Mouse (Mus musculus) brain, adult 10 weeks (tissue): ENCODE data around the gene Epha2. TPM values are rescaled to one million over a fixed set of nuclear protein-coding genes. Genes with fewer than 3 reads are reported as not detected.

Source experiments
- polyA plus RNA-seq: library from polyadenylated mRNA; stranded (reverse); fragments of 350-450 nt; fragmentation: Illumina TruSeq; extraction: RNeasy Lipid Tissue Mini Kit (QIAGEN cat#74804); gene quantifications from one replicate; pipeline ENCODE4 v1.2.3, GENCODE M21; 2015; ENCODE audit warnings: low read depth, low replicate concordance

The Epha2 gene
- 0.76 TPM for polyA plus RNA-seq

GRCm38 (mm10) chr4:141301116-141301553, at the start of gene Epha2:
TSS of gene Epha2 (plus strand) at chr4:141301240.

DNA sequence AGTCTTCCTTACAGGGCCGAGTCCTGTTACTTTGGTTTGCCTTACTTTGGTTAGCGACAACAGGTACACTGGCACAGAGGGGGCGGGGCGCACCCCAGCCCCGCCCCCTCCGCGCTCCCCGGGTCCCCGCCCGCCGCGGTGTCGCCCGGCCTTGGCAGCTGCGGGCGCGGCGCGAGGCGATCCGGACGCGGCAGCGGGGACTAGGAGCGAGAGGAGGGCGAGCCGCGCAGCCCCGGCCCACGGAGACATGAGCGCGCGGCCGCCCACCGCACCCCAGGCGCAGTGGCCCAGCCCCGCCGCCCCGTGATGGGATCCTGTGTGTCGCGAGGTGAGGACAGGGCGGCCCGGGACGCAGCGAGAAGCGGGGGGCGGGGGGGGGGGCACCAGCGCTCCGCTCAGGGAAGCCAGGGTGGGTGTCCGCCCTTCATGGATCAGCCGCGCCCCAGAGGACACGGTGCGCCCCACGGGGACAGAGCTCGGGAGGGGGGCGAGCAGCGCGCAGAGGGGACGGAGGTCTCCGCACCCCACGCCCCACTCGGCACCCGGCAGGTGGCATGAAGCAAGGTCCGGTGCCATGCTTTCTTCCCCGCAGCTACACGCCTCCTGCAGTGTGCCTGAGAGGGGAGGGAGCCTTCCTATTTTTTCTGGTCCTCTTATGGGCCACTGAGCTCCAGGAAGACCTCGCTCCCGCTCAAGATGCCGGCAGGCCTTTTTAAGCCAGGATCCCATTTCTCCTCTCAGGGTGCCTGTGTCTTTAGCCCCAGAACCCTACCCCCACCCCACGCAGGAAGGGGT, 67.2 kb downstream of the Epha2 start, which contains the start of gene Fam131c:
Fam131c (plus strand) TSS at position 224 of the 795 bp plus-strand sequence.

Other genes with a start within 250 kb of the Epha2 start
- 37.2 TPM for gene Crocc, start 240.7 kb upstream of the Epha2 start, polyA plus RNA-seq
- gene Necap2, start 222.9 kb upstream of the Epha2 start, polyA plus RNA-seq, result 40.7 TPM
- gene Spata21, start 212.9 kb upstream of the Epha2 start, polyA plus RNA-seq, result 0.40 TPM
- 29.3 TPM for gene Szrd1, start 161.5 kb upstream of the Epha2 start, polyA plus RNA-seq
- gene Fbxo42, start 153.3 kb upstream of the Epha2 start, polyA plus RNA-seq, result 14.1 TPM
- 2.4 TPM for gene Rsg1, start 87.3 kb upstream of the Epha2 start, polyA plus RNA-seq
- 19.4 TPM for gene Arhgef19, start 61.7 kb upstream of the Epha2 start, polyA plus RNA-seq
- 3.5 TPM for gene Fam131c, start 67.0 kb downstream of the Epha2 start, polyA plus RNA-seq
- not detected for gene Clcnka, start 97.5 kb downstream of the Epha2 start, polyA plus RNA-seq
- not detected for gene Clcnkb, start 114.8 kb downstream of the Epha2 start, polyA plus RNA-seq
- not detected for gene Hspb7, start 119.5 kb downstream of the Epha2 start, polyA plus RNA-seq
- gene Srarp, start 134.9 kb downstream of the Epha2 start, polyA plus RNA-seq, result 8.2 TPM
- 28.4 TPM for gene Zbtb17, start 143.4 kb downstream of the Epha2 start, polyA plus RNA-seq
- 16.9 TPM for gene Spen, start 237.4 kb downstream of the Epha2 start, polyA plus RNA-seq